Comparison of ENCODE assay signal across 10 mouse cellular contexts in genomic region chr10:81184765-81185164, GRCm38 (mm10). TPM values are rescaled to one million over a fixed set of nuclear protein-coding genes. Genes with fewer than 3 reads are reported as not detected.
DNase-seq lines count a peak whose midpoint lies in the region; ATAC-seq and TF ChIP-seq lines count a peak whose summit lies in the region.
"Had no signal": no experiment of that assay in that cellular context is flagged by ENCODE, and none has a peak within 500 bp of the region (broad histone marks: within the 10 kb centered on the region; RNA-seq: fewer than 3 reads in every experiment).

No protein-coding gene starts in this region.

- peak; percentile 70 for DNase-seq in embryo, embryonic 10 days (ENCODE audit: low spot score)
- DNase-seq in embryo, embryonic 9.5 days (ENCODE audit: extremely low spot score), result no peak
- DNase-seq in kidney, postnatal 14 days, result no peak
- peak; percentile 41 for DNase-seq in heart, postnatal 0 days (ENCODE audit: low spot score)
- DNase-seq in mesoderm, embryonic 11.5 days (ENCODE audit: low read depth, low spot score), result peak; percentile 61
- DNase-seq in layer of hippocampus, adult 18-20 months (ENCODE audit: low spot score in 2 of 2), result no peak
- no peak for DNase-seq in cerebellum, adult 8-10 months
- DNase-seq: kidney, adult 8-10 months had no signal

- H3K4me2 ChIP-seq in kidney, embryonic 16.5 days (replicated peaks; ENCODE audit: low read depth, low read length), result no peak overlapping the region
- no peak overlapping the region for H3K4me2 ChIP-seq in heart, postnatal 0 days (ENCODE audit: low read depth, low read length)

- 0 out of 2 replicates have a peak overlapping the region, but pooled peaks have one; percentile 9 for H3K9ac ChIP-seq in kidney, embryonic 16.5 days (replicated peaks; ENCODE audit: low read length)
- no peak overlapping the region for H3K9ac ChIP-seq in heart, postnatal 0 days (replicated peaks; ENCODE audit: low read depth, low read length)

- H3K27ac ChIP-seq in kidney, embryonic 16.5 days (ENCODE audit: low read length), result peak overlapping the region; percentile 71; the same call in 1 of the 2 replicates
- H3K27ac ChIP-seq in heart, postnatal 0 days (ENCODE audit: low read depth), result peak overlapping the region; percentile 90

- 39% methylated on average over 4 of the region's 4 CpGs for WGBS in kidney, embryonic 16.5 days
- 9% methylated on average over 4 of the region's 4 CpGs for WGBS in heart, postnatal 0 days

- H3K9me3 ChIP-seq in kidney, embryonic 16.5 days (ENCODE audit: low read length), result no peaks in the 10 kb centered on the region
- H3K9me3 ChIP-seq in heart, postnatal 0 days (replicated peaks; ENCODE audit: control insufficient read depth, low read length), result no peaks in the 10 kb centered on the region

- no peak for TF ChIP-seq CTCF in heart, postnatal 0 days (IDR thresholded peaks at IDR 0.05; ENCODE audit: low read depth)

- peaks cover 50% of the 10 kb centered on the region for H3K36me3 ChIP-seq in kidney, embryonic 16.5 days (ENCODE audit: insufficient read depth, low read length)
- H3K36me3 ChIP-seq in heart, postnatal 0 days (replicated peaks; ENCODE audit: control insufficient read depth, insufficient read depth, low read length), result peaks cover 49% of the 10 kb centered on the region

- H3K4me3 ChIP-seq in kidney, embryonic 16.5 days (ENCODE audit: low read length), result no peak overlapping the region
- no peak overlapping the region for H3K4me3 ChIP-seq in heart, postnatal 0 days (ENCODE audit: low read depth, low read length)

- H3K4me1 ChIP-seq in kidney, embryonic 16.5 days (ENCODE audit: insufficient read depth, low read length), result peaks cover 17% of the 10 kb centered on the region
- H3K4me1 ChIP-seq in heart, postnatal 0 days (ENCODE audit: control insufficient read depth, insufficient read depth), result peaks cover 14% of the 10 kb centered on the region

- H3K27me3 ChIP-seq in kidney, embryonic 16.5 days (ENCODE audit: insufficient read depth, low read length), result no peaks in the 10 kb centered on the region
- no peaks in the 10 kb centered on the region for H3K27me3 ChIP-seq in heart, postnatal 0 days (ENCODE audit: control insufficient read depth, insufficient read depth, low read length)

- no peak for ATAC-seq in kidney, embryonic 16.5 days (ENCODE audit: low FRiP score, low TSS enrichment)
- no peak for ATAC-seq in heart, postnatal 0 days (ENCODE audit: insufficient read depth, low read depth)

- peak; percentile 27; the same call in 1 of the 2 replicates for TF ChIP-seq EP300 in heart, postnatal 0 days (IDR thresholded peaks at IDR 0.05; ENCODE audit: low read depth)

RNA-seq across cellular contexts. Expression of gene 4930442H23Rik, which starts 1.1 kb away (rescaled TPM):
- polyA plus RNA-seq in kidney, embryonic 16.5 days (2015; fragmentation: Nextera tagmentation; extraction: Ambion mirVana), result not detected in 2 replicates
- not detected in 2 replicates for total RNA-seq in heart, postnatal 0 days (2014; rRNA removed; ENCODE audit: low replicate concordance)
- polyA plus RNA-seq in heart, postnatal 0 days (2015; fragmentation: Nextera tagmentation; extraction: Ambion mirVana), result 0.12 TPM in 1 of 2 replicates, not detected in the other
- total RNA-seq in layer of hippocampus, adult 18-20 months (2021), result not detected
- total RNA-seq: liver, adult 2 months had no signal
- polyA plus RNA-seq: liver, adult 2 months had no signal

RNA-seq across cellular contexts. Expression of gene Dapk3, which starts 2.0 kb away (rescaled TPM):
- 38.4 and 39.3 TPM in 2 replicates for polyA plus RNA-seq in kidney, embryonic 16.5 days (2015; fragmentation: Nextera tagmentation; extraction: Ambion mirVana)
- 56.5 and 72.7 TPM in 2 replicates for total RNA-seq in heart, postnatal 0 days (2014; rRNA removed; ENCODE audit: low replicate concordance)
- 29.0 and 31.7 TPM in 2 replicates for polyA plus RNA-seq in heart, postnatal 0 days (2015; fragmentation: Nextera tagmentation; extraction: Ambion mirVana)
- total RNA-seq in layer of hippocampus, adult 18-20 months (2021), result 10 to 100 TPM; 71.9 to 76.4 TPM

RNA-seq across cellular contexts. Expression of gene Eef2, which starts 8.3 kb away (rescaled TPM):
- 663 and 672 TPM in 2 replicates for polyA plus RNA-seq in kidney, embryonic 16.5 days (2015; fragmentation: Nextera tagmentation; extraction: Ambion mirVana)
- total RNA-seq in heart, postnatal 0 days (2014; rRNA removed; ENCODE audit: low replicate concordance), result 1,828 and 2,004 TPM in 2 replicates
- polyA plus RNA-seq in heart, postnatal 0 days (2015; fragmentation: Nextera tagmentation; extraction: Ambion mirVana), result 353 and 370 TPM in 2 replicates
- 100 to 1,000 TPM; 907 to 934 TPM for total RNA-seq in layer of hippocampus, adult 18-20 months (2021)

RNA-seq across cellular contexts. Expression of gene Pias4, which starts 17.0 kb away (rescaled TPM):
- 51.0 and 56.2 TPM in 2 replicates for polyA plus RNA-seq in kidney, embryonic 16.5 days (2015; fragmentation: Nextera tagmentation; extraction: Ambion mirVana)
- total RNA-seq in heart, postnatal 0 days (2014; rRNA removed; ENCODE audit: low replicate concordance), result 14.4 and 19.6 TPM in 2 replicates
- polyA plus RNA-seq in heart, postnatal 0 days (2015; fragmentation: Nextera tagmentation; extraction: Ambion mirVana), result 19.8 and 20.7 TPM in 2 replicates
- 10 to 100 TPM; 27.5 to 30.8 TPM for total RNA-seq in layer of hippocampus, adult 18-20 months (2021)

RNA-seq across cellular contexts. Expression of gene Nmrk2, which starts 17.1 kb away (rescaled TPM):
- polyA plus RNA-seq in kidney, embryonic 16.5 days (2015; fragmentation: Nextera tagmentation; extraction: Ambion mirVana), result not detected in 2 replicates
- total RNA-seq in heart, postnatal 0 days (2014; rRNA removed; ENCODE audit: low replicate concordance), result 30.5 and 35.2 TPM in 2 replicates
- polyA plus RNA-seq in heart, postnatal 0 days (2015; fragmentation: Nextera tagmentation; extraction: Ambion mirVana), result 13.0 and 14.2 TPM in 2 replicates
- under 1 TPM; 0.23 to 0.27 TPM for total RNA-seq in layer of hippocampus, adult 18-20 months (2021)
- polyA plus RNA-seq: liver, adult 2 months had no signal

Comparison
In these comparisons a context has a peak if more than half of its experiments do, and no peak if none do; other contexts are left out.
1. DNase-seq: peak in embryo, embryonic 10 days (single experiment), heart, postnatal 0 days (single experiment) and mesoderm, embryonic 11.5 days (single experiment); none in embryo, embryonic 9.5 days (single experiment), kidney, postnatal 14 days (single experiment), layer of hippocampus, adult 18-20 months (0 of 2) and cerebellum, adult 8-10 months (single experiment).